Mouse (Mus musculus): ENCODE data around the gene Gtf2ird2. TPM values are rescaled to one million over a fixed set of nuclear protein-coding genes. Genes with fewer than 3 reads are reported as not detected.

Gtf2ird2 gene
- polyA plus RNA-seq, 1 experiment from 2014 or later, result 15.8 TPM

- Histone ChIP-seq H3K36me3 (peaks cover 63% of the 10 kb centered on the region), H3K4me1 (replicated peaks) (peaks cover 4% of the 10 kb centered on the region; the same call in 1 of the 2 replicates), H3K9me3 (no peaks in the 10 kb centered on the region), H3K4me2 (no peak overlapping the region), H3K4me3 (no peak overlapping the region), H3K27ac (replicated peaks) (no peak overlapping the region), H3K27me3 (no peaks in the 10 kb centered on the region), H3K9ac (no peak overlapping the region)
- 90% methylated on average over 11 of the region's 11 CpGs for WGBS
- no peak for ATAC-seq (ENCODE audit: low FRiP score, low read depth)
Observed at GRCm38 (mm10) chr5:134237508-134237907, 53.7 kb downstream of the Gtf2ird2 start.

- H3K27ac ChIP-seq (replicated peaks), result peak overlapping the region; percentile 21; the same call in 1 of the 2 replicates
- WGBS, result 53% methylated on average over 28 of the region's 28 CpGs
- H3K9ac ChIP-seq, result no peak overlapping the region
- H3K4me1 ChIP-seq (replicated peaks), result peaks cover 4% of the 10 kb centered on the region; the same call in 1 of the 2 replicates
- H3K4me2 ChIP-seq, result no peak overlapping the region
- peak; percentile 48; the same call in 1 of the 2 replicates for ATAC-seq (ENCODE audit: low FRiP score, low read depth)
- H3K4me3 ChIP-seq, result no peak overlapping the region
- H3K27me3 ChIP-seq, result no peaks in the 10 kb centered on the region
- H3K9me3 ChIP-seq, result no peaks in the 10 kb centered on the region
- H3K36me3 ChIP-seq, result peaks cover 69% of the 10 kb centered on the region
Observed at GRCm38 (mm10) chr5:134237936-134238760, 54.3 kb downstream of the Gtf2ird2 start.

GRCm38 (mm10) chr5:134241831-134242230 lies 58.0 kb downstream of the Gtf2ird2 start:
- Histone ChIP-seq H3K27me3 (no peaks in the 10 kb centered on the region), H3K9ac (no peak overlapping the region), H3K4me3 (no peak overlapping the region), H3K4me1 (replicated peaks) (no peaks in the 10 kb centered on the region; the same call in 1 of the 2 replicates), H3K36me3 (peaks cover 94% of the 10 kb centered on the region), H3K27ac (replicated peaks) (no peak overlapping the region), H3K9me3 (no peaks in the 10 kb centered on the region), H3K4me2 (no peak overlapping the region)
- WGBS, result 81% methylated on average over 5 of the region's 5 CpGs
- ATAC-seq (ENCODE audit: low FRiP score, low read depth), result no peak

- H3K4me1 ChIP-seq (replicated peaks), result no peaks in the 10 kb centered on the region; the same call in 1 of the 2 replicates
- no peaks in the 10 kb centered on the region for H3K27me3 ChIP-seq
- peaks cover 97% of the 10 kb centered on the region for H3K36me3 ChIP-seq
- no peak overlapping the region for H3K4me2 ChIP-seq
- ATAC-seq (ENCODE audit: low FRiP score, low read depth), result no peak
- H3K9ac ChIP-seq, result no peak overlapping the region
- H3K27ac ChIP-seq (replicated peaks), result no peak overlapping the region
- 94% methylated on average over 26 of the region's 26 CpGs for WGBS
- H3K9me3 ChIP-seq, result no peaks in the 10 kb centered on the region
- no peak overlapping the region for H3K4me3 ChIP-seq
Observed at GRCm38 (mm10) chr5:134243661-134244436, 60.0 kb downstream of the Gtf2ird2 start.

GRCm38 (mm10) chr5:134244890-134245289 lies 61.1 kb downstream of the Gtf2ird2 start:
- Histone ChIP-seq H3K4me1 (replicated peaks) (no peaks in the 10 kb centered on the region), H3K27me3 (no peaks in the 10 kb centered on the region), H3K27ac (replicated peaks) (no peak overlapping the region), H3K9ac (no peak overlapping the region), H3K4me2 (no peak overlapping the region), H3K36me3 (peaks cover 97% of the 10 kb centered on the region), H3K4me3 (no peak overlapping the region), H3K9me3 (no peaks in the 10 kb centered on the region)
- no peak for ATAC-seq (ENCODE audit: low FRiP score, low read depth)
- 97% methylated on average over 5 of the region's 5 CpGs for WGBS

GRCm38 (mm10) chr5:134246146-134246545 lies 62.3 kb downstream of the Gtf2ird2 start:
- no peak overlapping the region for H3K27ac ChIP-seq (replicated peaks)
- no peaks in the 10 kb centered on the region for H3K4me1 ChIP-seq (replicated peaks)
- no peaks in the 10 kb centered on the region for H3K27me3 ChIP-seq
- peaks cover 93% of the 10 kb centered on the region for H3K36me3 ChIP-seq
- no peak overlapping the region for H3K9ac ChIP-seq
- WGBS, result 94% methylated on average over 5 of the region's 5 CpGs
- ATAC-seq (ENCODE audit: low FRiP score, low read depth), result no peak
- no peaks in the 10 kb centered on the region for H3K9me3 ChIP-seq
- H3K4me3 ChIP-seq, result no peak overlapping the region
- H3K4me2 ChIP-seq, result no peak overlapping the region

DNA sequence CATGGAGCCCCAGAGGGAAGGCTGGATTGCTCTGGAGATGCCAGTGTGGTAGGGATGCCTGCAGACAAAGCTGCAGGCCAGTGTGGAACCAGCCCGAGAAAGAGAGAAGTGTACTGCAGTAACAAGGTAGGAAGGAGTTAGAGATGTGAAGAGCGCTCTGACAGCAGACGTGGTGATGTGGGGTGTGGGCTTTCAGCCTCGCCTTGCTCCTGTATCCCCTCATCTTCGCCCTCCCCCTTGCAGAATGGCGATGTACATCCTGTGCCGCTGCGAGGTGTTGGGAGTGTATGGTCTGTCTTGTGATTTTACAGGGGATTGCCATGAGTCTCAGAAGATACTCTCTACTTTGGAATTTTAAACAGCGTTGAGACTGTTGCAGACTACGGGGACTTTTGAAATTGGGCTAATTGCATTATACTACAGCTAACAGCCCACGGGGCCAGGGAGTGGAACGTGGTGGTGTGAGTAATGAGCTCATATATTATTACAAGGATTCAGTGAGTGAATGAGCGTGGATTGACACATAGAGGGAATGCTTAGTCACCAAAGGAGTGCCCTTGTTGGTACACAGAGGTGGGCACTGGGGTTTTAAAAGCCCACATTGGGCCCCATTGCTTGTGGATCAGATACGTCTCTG lies 64.9 kb downstream of the Gtf2ird2 start:
- Histone ChIP-seq H3K9me3 (no peaks in the 10 kb centered on the region), H3K27ac (replicated peaks) (no peak overlapping the region), H3K4me3 (no peak overlapping the region), H3K36me3 (peaks cover 93% of the 10 kb centered on the region), H3K4me1 (replicated peaks) (no peaks in the 10 kb centered on the region), H3K9ac (no peak overlapping the region), H3K4me2 (no peak overlapping the region), H3K27me3 (no peaks in the 10 kb centered on the region)
- ATAC-seq (ENCODE audit: low FRiP score, low read depth), result peak; percentile 51; the same call in 1 of the 2 replicates
- 87% methylated on average over 14 of the region's 14 CpGs for WGBS

- no peak overlapping the region for H3K4me2 ChIP-seq
- no peak overlapping the region for H3K9ac ChIP-seq
- no peaks in the 10 kb centered on the region for H3K4me1 ChIP-seq (replicated peaks)
- H3K9me3 ChIP-seq, result no peaks in the 10 kb centered on the region
- ATAC-seq (ENCODE audit: low FRiP score, low read depth), result no peak
- no peak overlapping the region for H3K4me3 ChIP-seq
- WGBS, result 85% methylated on average over 8 of the region's 8 CpGs
- peaks cover 93% of the 10 kb centered on the region for H3K36me3 ChIP-seq
- no peaks in the 10 kb centered on the region for H3K27me3 ChIP-seq
- H3K27ac ChIP-seq (replicated peaks), result no peak overlapping the region
Observed at GRCm38 (mm10) chr5:134249245-134249649, 65.4 kb downstream of the Gtf2ird2 start.

DNA sequence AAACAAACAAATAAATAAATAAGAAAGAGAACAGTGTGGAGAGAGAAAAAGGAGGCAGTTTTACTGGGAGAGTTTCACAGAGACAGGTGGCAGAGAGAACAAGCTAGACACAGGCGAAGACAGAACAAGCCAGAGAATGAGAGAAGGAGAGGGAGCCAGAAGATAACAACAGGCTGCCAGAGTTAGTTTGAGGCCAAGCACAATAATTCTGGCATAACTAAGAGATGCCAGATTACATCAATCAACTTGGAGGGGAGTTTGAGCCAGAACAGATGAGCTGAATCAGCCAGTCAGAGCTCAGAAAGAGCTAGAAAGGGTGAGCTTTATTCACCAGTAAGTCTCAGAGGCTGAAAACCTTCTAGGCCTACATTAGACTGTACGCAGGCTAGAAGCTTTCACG lies 66.8 kb downstream of the Gtf2ird2 start:
- Histone ChIP-seq H3K9ac (no peak overlapping the region), H3K4me1 (replicated peaks) (no peaks in the 10 kb centered on the region), H3K4me2 (no peak overlapping the region), H3K27me3 (no peaks in the 10 kb centered on the region), H3K9me3 (no peaks in the 10 kb centered on the region), H3K36me3 (peaks cover 92% of the 10 kb centered on the region), H3K4me3 (no peak overlapping the region), H3K27ac (replicated peaks) (no peak overlapping the region)
- WGBS, result 92% methylated on average over 3 of the region's 3 CpGs
- no peak for ATAC-seq (ENCODE audit: low FRiP score, low read depth)

GRCm38 (mm10) chr5:134251083-134251482 lies 67.3 kb downstream of the Gtf2ird2 start:
- 98% methylated on average over 4 of the region's 4 CpGs for WGBS
- Histone ChIP-seq H3K9me3 (no peaks in the 10 kb centered on the region), H3K27ac (replicated peaks) (no peak overlapping the region), H3K27me3 (no peaks in the 10 kb centered on the region), H3K4me3 (no peak overlapping the region), H3K9ac (no peak overlapping the region), H3K36me3 (peaks cover 93% of the 10 kb centered on the region), H3K4me1 (replicated peaks) (no peaks in the 10 kb centered on the region), H3K4me2 (no peak overlapping the region)
- no peak for ATAC-seq (ENCODE audit: low FRiP score, low read depth)

DNA sequence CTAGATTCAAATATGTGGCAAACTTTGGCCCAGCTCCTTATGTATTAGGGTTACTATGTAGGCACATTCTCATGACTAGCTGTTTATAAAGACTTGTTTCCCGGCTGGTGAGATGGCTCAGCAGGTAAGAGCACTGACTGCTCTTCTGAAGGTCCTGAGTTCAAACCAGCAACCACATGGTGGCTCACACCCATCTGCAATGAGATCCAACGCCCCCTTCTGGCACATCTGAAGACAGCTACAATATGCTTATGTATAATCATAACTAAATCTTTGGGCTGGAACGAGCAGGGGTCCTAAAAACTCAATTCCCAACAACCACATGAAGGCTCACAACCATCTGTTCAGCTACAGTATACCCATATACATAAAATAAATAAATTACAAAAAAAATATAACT lies 70.0 kb downstream of the Gtf2ird2 start:
- Histone ChIP-seq H3K27me3 (no peaks in the 10 kb centered on the region), H3K36me3 (peaks cover 86% of the 10 kb centered on the region), H3K4me2 (no peak overlapping the region), H3K9ac (no peak overlapping the region), H3K4me3 (no peak overlapping the region), H3K27ac (replicated peaks) (no peak overlapping the region), H3K4me1 (replicated peaks) (no peaks in the 10 kb centered on the region), H3K9me3 (no peaks in the 10 kb centered on the region)
- WGBS, result 73% methylated on average over 3 of the region's 3 CpGs
- ATAC-seq (ENCODE audit: low FRiP score, low read depth), result no peak

DNA sequence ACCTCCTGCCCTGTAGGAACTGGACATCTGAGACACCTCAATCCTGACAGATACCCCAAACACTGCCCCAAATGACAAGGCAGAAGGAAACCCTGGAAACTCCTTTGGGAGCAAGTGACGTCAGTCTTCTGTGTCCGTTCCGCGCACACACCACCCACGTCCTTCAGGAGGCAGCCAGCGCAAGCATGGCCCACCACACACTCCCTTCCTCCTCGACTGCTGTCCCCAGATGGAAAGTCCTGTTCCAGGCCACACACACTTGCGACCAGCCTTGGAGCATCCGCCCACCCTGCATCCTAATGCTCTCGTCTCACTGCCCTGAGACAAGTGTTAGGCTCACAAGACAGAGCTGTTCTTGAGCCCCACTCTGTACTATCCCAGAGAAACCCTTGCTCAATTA lies 71.5 kb downstream of the Gtf2ird2 start:
- H3K4me2 ChIP-seq, result no peak overlapping the region
- no peaks in the 10 kb centered on the region for H3K4me1 ChIP-seq (replicated peaks)
- 93% methylated on average over 10 of the region's 10 CpGs for WGBS
- H3K27me3 ChIP-seq, result no peaks in the 10 kb centered on the region
- peaks cover 87% of the 10 kb centered on the region for H3K36me3 ChIP-seq
- no peaks in the 10 kb centered on the region for H3K9me3 ChIP-seq
- H3K9ac ChIP-seq, result no peak overlapping the region
- no peak overlapping the region for H3K27ac ChIP-seq (replicated peaks)
- ATAC-seq (ENCODE audit: low FRiP score, low read depth), result no peak
- H3K4me3 ChIP-seq, result no peak overlapping the region

All from hindbrain, embryonic 15.5 days (tissue).